Mouse (Mus musculus): ENCODE measurements around the gene 4930583I09Rik. TPM values are rescaled to one million over a fixed set of nuclear protein-coding genes. Genes with fewer than 3 reads are reported as not detected.

4930583I09Rik gene
- polyA plus RNA-seq, 1 experiment from 2014 or later = not detected

GRCm38 (mm10) chr17:64806035-64806589 lies 29.8 kb downstream of the 4930583I09Rik start:
- H3K4me1 ChIP-seq (ENCODE audit: control insufficient read depth, insufficient read depth, low read length) = peaks cover 9% of the 10 kb centered on the region
- H3K9ac ChIP-seq (ENCODE audit: low read length) = no peak overlapping the region
- no peak overlapping the region for H3K4me2 ChIP-seq (ENCODE audit: low read depth, low read length)
- WGBS = 78% methylated on average over 8 of the region's 8 CpGs
- no peaks in the 10 kb centered on the region for H3K27me3 ChIP-seq (ENCODE audit: control insufficient read depth, insufficient read depth, low read length)
- no peak for ATAC-seq (ENCODE audit: insufficient read depth, low FRiP score)
- H3K9me3 ChIP-seq (replicated peaks; ENCODE audit: control insufficient read depth, low read length) = no peaks in the 10 kb centered on the region
- no peak overlapping the region for H3K4me3 ChIP-seq (replicated peaks; ENCODE audit: low read length)
- H3K36me3 ChIP-seq (ENCODE audit: control insufficient read depth, insufficient read depth, low read length) = no peaks in the 10 kb centered on the region
- H3K27ac ChIP-seq (ENCODE audit: low read length) = no peak overlapping the region

GRCm38 (mm10) chr17:64804375-64805124 lies 31.3 kb downstream of the 4930583I09Rik start:
- H3K9ac ChIP-seq (ENCODE audit: low read length) = no peak overlapping the region
- no peaks in the 10 kb centered on the region for H3K27me3 ChIP-seq (ENCODE audit: control insufficient read depth, insufficient read depth, low read length)
- no peak overlapping the region for H3K4me3 ChIP-seq (replicated peaks; ENCODE audit: low read length)
- H3K9me3 ChIP-seq (replicated peaks; ENCODE audit: control insufficient read depth, low read length) = no peaks in the 10 kb centered on the region
- ATAC-seq (ENCODE audit: insufficient read depth, low FRiP score) = no peak
- H3K4me1 ChIP-seq (ENCODE audit: control insufficient read depth, insufficient read depth, low read length) = peaks cover 9% of the 10 kb centered on the region
- 62% methylated on average over 13 of the region's 13 CpGs for whole genome bisulfite sequencing
- no peak overlapping the region for H3K27ac ChIP-seq (ENCODE audit: low read length)
- no peak overlapping the region for H3K4me2 ChIP-seq (ENCODE audit: low read depth, low read length)
- no peaks in the 10 kb centered on the region for H3K36me3 ChIP-seq (ENCODE audit: control insufficient read depth, insufficient read depth, low read length)

- Histone ChIP-seq H3K27me3 (ENCODE audit: control insufficient read depth, insufficient read depth, low read length) (no peaks in the 10 kb centered on the region), H3K4me3 (replicated peaks; ENCODE audit: low read length) (no peak overlapping the region), H3K9ac (ENCODE audit: low read length) (no peak overlapping the region), H3K4me2 (ENCODE audit: low read depth, low read length) (no peak overlapping the region), H3K9me3 (replicated peaks; ENCODE audit: control insufficient read depth, low read length) (no peaks in the 10 kb centered on the region), H3K4me1 (ENCODE audit: control insufficient read depth, insufficient read depth, low read length) (peaks cover 9% of the 10 kb centered on the region), H3K36me3 (ENCODE audit: control insufficient read depth, insufficient read depth, low read length) (no peaks in the 10 kb centered on the region), H3K27ac (ENCODE audit: low read length) (no peak overlapping the region)
- 45% methylated on average over 7 of the region's 7 CpGs for WGBS
- no peak for ATAC-seq (ENCODE audit: insufficient read depth, low FRiP score)
Measured at GRCm38 (mm10) chr17:64802956-64803275, 33.0 kb downstream of the 4930583I09Rik start.

- Histone ChIP-seq H3K4me1 (ENCODE audit: control insufficient read depth, insufficient read depth, low read length) (peaks cover 9% of the 10 kb centered on the region), H3K27me3 (ENCODE audit: control insufficient read depth, insufficient read depth, low read length) (no peaks in the 10 kb centered on the region), H3K4me2 (ENCODE audit: low read depth, low read length) (0 out of 2 replicates have a peak overlapping the region, but pooled peaks have one; percentile 29), H3K36me3 (ENCODE audit: control insufficient read depth, insufficient read depth, low read length) (no peaks in the 10 kb centered on the region), H3K9me3 (replicated peaks; ENCODE audit: control insufficient read depth, low read length) (no peaks in the 10 kb centered on the region), H3K9ac (ENCODE audit: low read length) (no peak overlapping the region; the same call in 1 of the 2 replicates), H3K27ac (ENCODE audit: low read length) (peak overlapping the region; percentile 14; the same call in 1 of the 2 replicates), H3K4me3 (replicated peaks; ENCODE audit: low read length) (no peak overlapping the region)
- peak; percentile 83 for ATAC-seq (ENCODE audit: insufficient read depth, low FRiP score)
- 26% methylated on average over 11 of the region's 11 CpGs for WGBS
Measured at GRCm38 (mm10) chr17:64802168-64802955, 33.5 kb downstream of the 4930583I09Rik start.

GRCm38 (mm10) chr17:64792623-64793022 lies 43.2 kb downstream of the 4930583I09Rik start:
- 72% methylated on average over 5 of the region's 5 CpGs for WGBS
- no peak overlapping the region for H3K27ac ChIP-seq (ENCODE audit: low read length)
- H3K36me3 ChIP-seq (ENCODE audit: control insufficient read depth, insufficient read depth, low read length) = no peaks in the 10 kb centered on the region
- no peaks in the 10 kb centered on the region for H3K9me3 ChIP-seq (replicated peaks; ENCODE audit: control insufficient read depth, low read length)
- no peak overlapping the region for H3K9ac ChIP-seq (ENCODE audit: low read length)
- H3K4me2 ChIP-seq (ENCODE audit: low read depth, low read length) = no peak overlapping the region
- no peak overlapping the region for H3K4me3 ChIP-seq (replicated peaks; ENCODE audit: low read length)
- ATAC-seq (ENCODE audit: insufficient read depth, low FRiP score) = no peak
- H3K4me1 ChIP-seq (ENCODE audit: control insufficient read depth, insufficient read depth, low read length) = no peaks in the 10 kb centered on the region
- no peaks in the 10 kb centered on the region for H3K27me3 ChIP-seq (ENCODE audit: control insufficient read depth, insufficient read depth, low read length)

GRCm38 (mm10) chr17:64792076-64792475 lies 43.8 kb downstream of the 4930583I09Rik start:
- H3K4me1 ChIP-seq (ENCODE audit: control insufficient read depth, insufficient read depth, low read length) = no peaks in the 10 kb centered on the region
- no peaks in the 10 kb centered on the region for H3K27me3 ChIP-seq (ENCODE audit: control insufficient read depth, insufficient read depth, low read length)
- H3K4me2 ChIP-seq (ENCODE audit: low read depth, low read length) = no peak overlapping the region
- H3K36me3 ChIP-seq (ENCODE audit: control insufficient read depth, insufficient read depth, low read length) = no peaks in the 10 kb centered on the region
- WGBS = 83% methylated on average over 3 of the region's 3 CpGs
- H3K27ac ChIP-seq (ENCODE audit: low read length) = no peak overlapping the region
- no peaks in the 10 kb centered on the region for H3K9me3 ChIP-seq (replicated peaks; ENCODE audit: control insufficient read depth, low read length)
- H3K4me3 ChIP-seq (replicated peaks; ENCODE audit: low read length) = no peak overlapping the region
- no peak for ATAC-seq (ENCODE audit: insufficient read depth, low FRiP score)
- H3K9ac ChIP-seq (ENCODE audit: low read length) = no peak overlapping the region

GRCm38 (mm10) chr17:64789175-64789574 lies 46.7 kb downstream of the 4930583I09Rik start:
- Histone ChIP-seq H3K9ac (ENCODE audit: low read length) (no peak overlapping the region), H3K4me2 (ENCODE audit: low read depth, low read length) (no peak overlapping the region), H3K27ac (ENCODE audit: low read length) (no peak overlapping the region), H3K9me3 (replicated peaks; ENCODE audit: control insufficient read depth, low read length) (no peaks in the 10 kb centered on the region), H3K4me1 (ENCODE audit: control insufficient read depth, insufficient read depth, low read length) (no peaks in the 10 kb centered on the region), H3K36me3 (ENCODE audit: control insufficient read depth, insufficient read depth, low read length) (no peaks in the 10 kb centered on the region), H3K27me3 (ENCODE audit: control insufficient read depth, insufficient read depth, low read length) (no peaks in the 10 kb centered on the region), H3K4me3 (replicated peaks; ENCODE audit: low read length) (no peak overlapping the region)
- ATAC-seq (ENCODE audit: insufficient read depth, low FRiP score) = no peak
- WGBS = 46% methylated on average over 3 of the region's 3 CpGs

- no peak overlapping the region for H3K4me3 ChIP-seq (replicated peaks; ENCODE audit: low read length)
- no peak overlapping the region for H3K9ac ChIP-seq (ENCODE audit: low read length)
- H3K4me1 ChIP-seq (ENCODE audit: control insufficient read depth, insufficient read depth, low read length) = no peaks in the 10 kb centered on the region
- no peak overlapping the region for H3K4me2 ChIP-seq (ENCODE audit: low read depth, low read length)
- H3K36me3 ChIP-seq (ENCODE audit: control insufficient read depth, insufficient read depth, low read length) = no peaks in the 10 kb centered on the region
- 85% methylated on average over 13 of the region's 13 CpGs for WGBS
- ATAC-seq (ENCODE audit: insufficient read depth, low FRiP score) = no peak
- H3K27ac ChIP-seq (ENCODE audit: low read length) = no peak overlapping the region
- H3K27me3 ChIP-seq (ENCODE audit: control insufficient read depth, insufficient read depth, low read length) = no peaks in the 10 kb centered on the region
- no peaks in the 10 kb centered on the region for H3K9me3 ChIP-seq (replicated peaks; ENCODE audit: control insufficient read depth, low read length)
Measured at GRCm38 (mm10) chr17:64788301-64788700, 47.6 kb downstream of the 4930583I09Rik start.

GRCm38 (mm10) chr17:64785961-64786360 lies 49.9 kb downstream of the 4930583I09Rik start:
- ATAC-seq (ENCODE audit: insufficient read depth, low FRiP score) = no peak
- H3K9me3 ChIP-seq (replicated peaks; ENCODE audit: control insufficient read depth, low read length) = no peaks in the 10 kb centered on the region
- H3K27me3 ChIP-seq (ENCODE audit: control insufficient read depth, insufficient read depth, low read length) = no peaks in the 10 kb centered on the region
- H3K27ac ChIP-seq (ENCODE audit: low read length) = no peak overlapping the region
- H3K36me3 ChIP-seq (ENCODE audit: control insufficient read depth, insufficient read depth, low read length) = no peaks in the 10 kb centered on the region
- 44% methylated on average over 1 of the region's 1 CpGs for WGBS
- H3K9ac ChIP-seq (ENCODE audit: low read length) = no peak overlapping the region
- 0 out of 2 replicates have a peak, but pooled peaks cover under 1% of the 10 kb centered on the region for H3K4me1 ChIP-seq (ENCODE audit: control insufficient read depth, insufficient read depth, low read length)
- no peak overlapping the region for H3K4me3 ChIP-seq (replicated peaks; ENCODE audit: low read length)
- no peak overlapping the region for H3K4me2 ChIP-seq (ENCODE audit: low read depth, low read length)

Data from stomach, embryonic 16.5 days (tissue).